Mouse (Mus musculus) frontal cortex, postnatal 10 days (tissue): Measurements from ENCODE around the gene Macrod1.

Experiments used
- DNase-seq, 2 experiments: peaks; one replicate each; pipeline ENCODE4 v3.0.0; 2022; ENCODE audit warnings: low spot score in 2 of 2, mixed read lengths in 1 of 2

The Macrod1 gene

GRCm38 (mm10) chr19:7236011-7236410 lies 179.4 kb downstream of the Macrod1 start:
- DNase-seq = no peak

DNA sequence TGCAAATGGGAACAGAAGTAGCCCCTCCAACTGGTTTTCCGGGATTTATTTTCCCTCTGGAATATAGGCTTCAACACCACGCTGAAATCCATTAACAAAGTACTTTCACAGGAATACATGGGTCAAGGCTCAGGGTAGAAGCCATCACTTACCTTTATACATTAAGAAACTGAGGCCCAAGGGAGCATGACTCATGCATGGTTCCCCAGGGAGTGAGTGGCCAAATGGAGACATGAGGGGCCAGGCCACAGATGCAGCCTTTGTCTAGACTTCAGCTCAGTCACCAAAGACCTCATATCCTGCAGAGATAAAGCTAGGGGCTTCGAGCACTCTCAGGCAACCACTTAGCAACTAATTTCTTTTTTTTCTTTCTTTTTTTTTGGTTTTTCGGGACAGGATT lies 180.1 kb downstream of the Macrod1 start:
- DNase-seq = no peak

GRCm38 (mm10) chr19:7239574-7239973 lies 183.0 kb downstream of the Macrod1 start:
- no peak for DNase-seq

GRCm38 (mm10) chr19:7240291-7240690 lies 183.7 kb downstream of the Macrod1 start:
- DNase-seq = no peak

- peak; percentile 89 to 93 for DNase-seq
Measured at GRCm38 (mm10) chr19:7240782-7241690, 184.4 kb downstream of the Macrod1 start, which contains the start of gene Naa40. TSS of gene Naa40 (minus strand) at chr19:7241183.

DNA sequence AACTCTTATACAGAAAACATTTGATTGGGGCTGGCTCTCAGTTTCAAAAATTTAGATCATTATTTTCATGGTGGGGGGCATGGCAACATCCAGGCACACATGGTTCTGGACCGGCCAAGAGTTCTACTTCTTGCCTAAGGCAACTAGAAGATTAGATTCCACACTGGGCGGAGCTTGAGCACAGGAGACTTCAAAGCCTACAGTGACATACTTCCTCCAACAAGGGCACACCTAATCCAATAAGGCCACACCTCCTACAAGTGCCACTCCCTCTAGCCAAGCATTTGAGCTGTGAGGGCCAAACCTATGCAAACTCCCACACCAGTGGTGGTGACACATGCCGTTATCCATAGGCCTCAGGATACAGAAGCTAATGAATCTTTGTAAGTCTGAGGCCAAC lies 189.4 kb downstream of the Macrod1 start:
- DNase-seq = no peak
